ENCODE assay signal across 8 mouse cellular contexts in the genomic region with DNA sequence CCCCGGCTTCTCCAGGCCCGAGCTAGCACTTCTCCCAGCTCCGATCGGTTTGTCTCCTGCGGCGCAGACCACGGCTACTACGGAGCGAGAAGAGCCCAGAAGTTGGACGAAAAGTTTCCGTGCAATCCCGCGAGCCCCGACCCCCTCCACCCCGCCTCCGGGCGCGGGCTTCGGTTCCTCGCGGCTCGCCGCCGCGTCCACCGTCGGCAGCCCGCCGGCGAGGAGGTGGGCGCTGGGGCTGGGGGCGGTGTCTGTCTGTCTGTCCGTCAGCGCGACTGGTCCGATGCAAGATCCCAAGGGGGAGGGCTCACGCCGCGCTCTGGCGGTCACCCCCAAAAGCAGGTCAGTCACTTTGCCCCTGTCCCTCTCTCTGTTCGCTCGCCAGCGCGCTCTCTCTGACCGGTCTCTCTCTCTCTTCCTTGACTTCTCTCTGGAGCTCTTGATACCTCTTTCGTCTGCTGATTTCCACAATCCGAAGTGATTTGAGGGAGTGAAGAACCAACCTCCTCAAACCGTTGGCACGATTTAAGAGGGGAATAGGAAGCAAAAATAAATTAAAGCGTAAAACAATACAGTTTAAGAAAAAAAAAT. TPM values are rescaled to one million over a fixed set of nuclear protein-coding genes. Genes with fewer than 3 reads are reported as not detected.
DNase-seq lines count a peak whose midpoint lies in the region; ATAC-seq lines count a peak whose summit lies in the region.

No protein-coding gene starts in this region.

- no peaks in the 10 kb centered on the region for H3K36me3 ChIP-seq in embryonic facial prominence, embryonic 12.5 days
- H3K36me3 ChIP-seq in heart, embryonic 11.5 days (ENCODE audit: control insufficient read depth, insufficient read depth, low read length): no peaks in the 10 kb centered on the region
- H3K36me3 ChIP-seq in kidney, embryonic 16.5 days (ENCODE audit: insufficient read depth, low read length): no peaks in the 10 kb centered on the region
- peaks cover 6% of the 10 kb centered on the region; the same call in 1 of the 2 replicates for H3K36me3 ChIP-seq in liver, embryonic 13.5 days

- H3K4me3 ChIP-seq in embryonic facial prominence, embryonic 12.5 days: peak overlapping the region; percentile 88
- peak overlapping the region; percentile 95 for H3K4me3 ChIP-seq in heart, embryonic 11.5 days (ENCODE audit: low read depth, low read length)
- H3K4me3 ChIP-seq in kidney, embryonic 16.5 days (ENCODE audit: low read length): peak overlapping the region; percentile 77
- H3K4me3 ChIP-seq in liver, embryonic 13.5 days (replicated peaks): peak overlapping the region; percentile 82

- H3K4me2 ChIP-seq in embryonic facial prominence, embryonic 12.5 days (replicated peaks): peak overlapping the region; percentile 79
- peak overlapping the region; percentile 68 for H3K4me2 ChIP-seq in heart, embryonic 11.5 days
- H3K4me2 ChIP-seq in kidney, embryonic 16.5 days (replicated peaks; ENCODE audit: low read depth, low read length): peak overlapping the region; percentile 92
- H3K4me2 ChIP-seq in liver, embryonic 13.5 days: peak overlapping the region; percentile 98

- no peaks in the 10 kb centered on the region for H3K9me3 ChIP-seq in embryonic facial prominence, embryonic 12.5 days
- no peaks in the 10 kb centered on the region for H3K9me3 ChIP-seq in heart, embryonic 11.5 days (replicated peaks; ENCODE audit: control insufficient read depth, low read length)
- H3K9me3 ChIP-seq in kidney, embryonic 16.5 days (ENCODE audit: low read length): no peaks in the 10 kb centered on the region
- no peaks in the 10 kb centered on the region for H3K9me3 ChIP-seq in liver, embryonic 13.5 days (replicated peaks)

- peak; percentile 97 for DNase-seq in heart, adult 11 months
- no peak for DNase-seq in heart, postnatal 25 days (ENCODE audit: low spot score)
- DNase-seq in liver, embryonic 13.5 days: peak; percentile 48
- DNase-seq in neural tube, embryonic 10.5 days (ENCODE audit: extremely low spot score, low spot score): peak; percentile 76
- DNase-seq in testis, postnatal 14 days (ENCODE audit: low spot score): peak; percentile 20

- peaks cover 43% of the 10 kb centered on the region for H3K4me1 ChIP-seq in embryonic facial prominence, embryonic 12.5 days
- peaks cover 45% of the 10 kb centered on the region for H3K4me1 ChIP-seq in heart, embryonic 11.5 days (ENCODE audit: control insufficient read depth, insufficient read depth, low read length)
- H3K4me1 ChIP-seq in kidney, embryonic 16.5 days (ENCODE audit: insufficient read depth, low read length): peaks cover 45% of the 10 kb centered on the region
- peaks cover 77% of the 10 kb centered on the region for H3K4me1 ChIP-seq in liver, embryonic 13.5 days (replicated peaks)

- WGBS in embryonic facial prominence, embryonic 12.5 days: under 1% methylated on average over 50 of the region's 50 CpGs
- under 1% methylated on average over 50 of the region's 50 CpGs for WGBS in heart, embryonic 11.5 days (ENCODE audit: insufficient replicate concordance)
- WGBS in kidney, embryonic 16.5 days: under 1% methylated on average over 50 of the region's 50 CpGs
- WGBS in liver, embryonic 13.5 days (ENCODE audit: insufficient replicate concordance): under 1% methylated on average over 49 of the region's 50 CpGs

- H3K9ac ChIP-seq in embryonic facial prominence, embryonic 12.5 days: peak overlapping the region; percentile 98
- H3K9ac ChIP-seq in heart, embryonic 11.5 days (ENCODE audit: low read depth, low read length): peak overlapping the region; percentile 99
- H3K9ac ChIP-seq in kidney, embryonic 16.5 days (replicated peaks; ENCODE audit: low read length): peak overlapping the region; percentile 87
- H3K9ac ChIP-seq in liver, embryonic 13.5 days: peak overlapping the region; percentile 89

- H3K27me3 ChIP-seq in embryonic facial prominence, embryonic 12.5 days: no peaks in the 10 kb centered on the region
- no peaks in the 10 kb centered on the region for H3K27me3 ChIP-seq in heart, embryonic 11.5 days (ENCODE audit: control insufficient read depth, insufficient read depth, low read length)
- H3K27me3 ChIP-seq in kidney, embryonic 16.5 days (ENCODE audit: insufficient read depth, low read length): no peaks in the 10 kb centered on the region
- 0 out of 2 replicates have a peak, but pooled peaks cover 2% of the 10 kb centered on the region for H3K27me3 ChIP-seq in liver, embryonic 13.5 days

- intact Hi-C loops in heart, postnatal 25 days (cut with DNase I): loop anchor here (1.0 to 10.0 kb wide), 5 partner anchors 74 to 467 kb away; partner anchors contain the start of gene Slc35b2

- H3K27ac ChIP-seq in embryonic facial prominence, embryonic 12.5 days: peak overlapping the region; percentile 98
- H3K27ac ChIP-seq in heart, embryonic 11.5 days (ENCODE audit: low read depth, low read length): peak overlapping the region; percentile 98
- H3K27ac ChIP-seq in kidney, embryonic 16.5 days (ENCODE audit: low read length): peak overlapping the region; percentile 96
- H3K27ac ChIP-seq in liver, embryonic 13.5 days: peak overlapping the region; percentile 87

- ATAC-seq in embryonic facial prominence, embryonic 12.5 days (ENCODE audit: insufficient number of reproducible peaks, insufficient read depth, low FRiP score, low TSS enrichment): no peak
- no peak for ATAC-seq in heart, embryonic 11.5 days (replicated peaks; ENCODE audit: insufficient number of reproducible peaks, low FRiP score, low TSS enrichment)
- no peak; the same call in 1 of the 2 replicates for ATAC-seq in kidney, embryonic 16.5 days (ENCODE audit: low FRiP score, low TSS enrichment)
- peak; percentile 21 for ATAC-seq in liver, embryonic 13.5 days (ENCODE audit: low read depth)

RNA-seq across cellular contexts. Expression of gene Vegfa, which starts 0.5 kb away (rescaled TPM):
- total RNA-seq in heart, postnatal 25 days (2021): 100 to 1,000 TPM; 257 to 275 TPM
- 5.2 and 6.7 TPM in 2 replicates for polyA plus RNA-seq in embryonic facial prominence, embryonic 12.5 days (2016; fragmentation: Nextera tagmentation; extraction: Ambion mirVana)
- 4.9 and 7.4 TPM in 2 replicates for polyA plus RNA-seq in heart, embryonic 11.5 days (2014; fragmentation: Nextera tagmentation; extraction: Ambion mirVana)
- polyA plus RNA-seq in kidney, embryonic 16.5 days (2015; fragmentation: Nextera tagmentation; extraction: Ambion mirVana): 5.7 and 5.9 TPM in 2 replicates
- 1.2 and 1.3 TPM in 2 replicates for polyA plus RNA-seq in liver, embryonic 13.5 days (2015; fragmentation: Nextera tagmentation; extraction: Ambion mirVana)
